Mouse (Mus musculus): ENCODE measurements at regions not wholly inside any gene's neighbourhood (a gene's known extent, or its start where the extent isn't known, plus 50 kb on each side); places are given as distances from the start of the nearest gene placed in this dataset.

DNA sequence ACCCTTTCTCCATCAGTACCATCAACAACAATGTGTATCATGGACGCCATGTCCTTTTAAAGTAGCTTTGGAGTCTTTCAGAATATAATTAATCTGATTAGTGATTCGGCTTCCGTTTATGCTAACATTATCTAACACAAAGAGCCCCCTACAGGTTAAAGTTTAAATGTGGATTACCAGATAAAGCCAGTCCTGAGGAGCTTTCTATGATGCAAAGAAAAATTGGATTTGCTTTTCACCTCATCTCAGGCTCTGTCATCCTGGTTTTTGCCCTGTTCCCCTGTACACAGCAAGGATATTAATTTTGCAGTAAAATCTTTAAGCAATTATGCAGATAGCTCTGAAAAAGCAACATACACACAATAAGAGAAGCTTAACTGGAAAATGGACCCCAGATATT lies 412.7 kb upstream of the Tbc1d2b start:
- no peak overlapping the region for H3K27ac ChIP-seq (ENCODE audit: low read length)
- no peaks in the 10 kb centered on the region for H3K4me1 ChIP-seq (ENCODE audit: control insufficient read depth, insufficient read depth, low read length)
- no peak overlapping the region for H3K4me3 ChIP-seq (ENCODE audit: low read depth, low read length)
- no peaks in the 10 kb centered on the region for H3K27me3 ChIP-seq (ENCODE audit: control insufficient read depth, insufficient read depth, low read depth, low read length)
- ATAC-seq: no peak; the same call in 1 of the 2 replicates
- WGBS: 11% methylated on average over 3 of the region's 3 CpGs
- no peaks in the 10 kb centered on the region for H3K36me3 ChIP-seq (ENCODE audit: control insufficient read depth, insufficient read depth, low read length)
- H3K4me2 ChIP-seq (ENCODE audit: low read length): no peak overlapping the region
- H3K9ac ChIP-seq (ENCODE audit: low read depth, low read length): no peak overlapping the region
- no peaks in the 10 kb centered on the region for H3K9me3 ChIP-seq (replicated peaks; ENCODE audit: control insufficient read depth, low read length, poor library complexity, severe bottlenecking)

DNA sequence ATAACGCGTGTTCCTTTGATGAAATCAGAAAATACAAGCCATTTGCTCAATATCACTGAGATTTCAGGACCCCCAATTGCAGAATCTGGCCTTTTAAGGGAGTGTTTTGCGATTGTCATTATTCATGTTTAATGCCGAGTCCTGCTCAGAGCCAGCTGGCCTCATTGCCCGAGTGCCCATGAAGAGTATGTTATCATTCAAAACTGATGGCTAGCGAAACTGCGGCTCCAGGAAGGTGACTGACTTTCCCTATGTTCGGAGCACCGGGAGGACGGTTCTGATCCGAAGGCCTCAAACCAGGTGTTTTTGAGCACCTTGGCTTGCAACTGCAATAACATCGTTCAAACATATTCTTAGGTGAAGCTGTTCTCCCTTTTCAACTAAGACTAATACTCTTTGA lies 419.5 kb upstream of the Tbc1d2b start:
- Histone ChIP-seq H3K36me3 (ENCODE audit: control insufficient read depth, insufficient read depth, low read length) (no peaks in the 10 kb centered on the region), H3K4me3 (ENCODE audit: low read depth, low read length) (no peak overlapping the region), H3K27ac (ENCODE audit: low read length) (0 out of 2 replicates have a peak overlapping the region, but pooled peaks have one; percentile 7), H3K9ac (ENCODE audit: low read depth, low read length) (no peak overlapping the region), H3K27me3 (ENCODE audit: control insufficient read depth, insufficient read depth, low read depth, low read length) (no peaks in the 10 kb centered on the region; the same call in none of the 2 replicates), H3K4me2 (ENCODE audit: low read length) (peak overlapping the region; percentile 5; the same call in 1 of the 2 replicates), H3K4me1 (ENCODE audit: control insufficient read depth, insufficient read depth, low read length) (0 out of 2 replicates have a peak, but pooled peaks cover 5% of the 10 kb centered on the region), H3K9me3 (replicated peaks; ENCODE audit: control insufficient read depth, low read length, poor library complexity, severe bottlenecking) (no peaks in the 10 kb centered on the region)
- 56% methylated on average over 12 of the region's 12 CpGs for WGBS
- no peak for ATAC-seq

DNA sequence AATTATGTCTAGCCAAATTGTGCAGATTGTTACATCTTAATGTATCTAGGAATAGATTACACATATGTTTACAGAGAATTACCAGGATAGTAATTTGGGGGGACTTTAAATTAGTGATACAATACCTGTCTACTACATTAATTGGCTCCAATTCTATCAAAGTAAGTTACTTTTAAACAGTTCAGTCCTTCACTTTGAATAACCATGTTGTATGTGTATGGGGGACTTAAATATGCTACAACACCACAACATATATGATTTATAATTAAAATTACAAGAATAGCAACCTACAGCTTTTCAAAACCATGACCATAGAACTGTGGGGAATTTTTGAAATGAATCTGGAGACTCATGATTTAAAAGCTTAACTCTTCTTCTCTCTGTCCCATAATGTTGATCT lies 420.5 kb upstream of the Tbc1d2b start:
- Histone ChIP-seq H3K27ac (ENCODE audit: low read length) (no peak overlapping the region), H3K4me1 (ENCODE audit: control insufficient read depth, insufficient read depth, low read length) (0 out of 2 replicates have a peak, but pooled peaks cover 5% of the 10 kb centered on the region), H3K27me3 (ENCODE audit: control insufficient read depth, insufficient read depth, low read depth, low read length) (peaks cover 6% of the 10 kb centered on the region), H3K9ac (ENCODE audit: low read depth, low read length) (no peak overlapping the region), H3K4me3 (ENCODE audit: low read depth, low read length) (no peak overlapping the region), H3K4me2 (ENCODE audit: low read length) (no peak overlapping the region), H3K36me3 (ENCODE audit: control insufficient read depth, insufficient read depth, low read length) (no peaks in the 10 kb centered on the region), H3K9me3 (replicated peaks; ENCODE audit: control insufficient read depth, low read length, poor library complexity, severe bottlenecking) (no peaks in the 10 kb centered on the region)
- no peak for ATAC-seq

DNA sequence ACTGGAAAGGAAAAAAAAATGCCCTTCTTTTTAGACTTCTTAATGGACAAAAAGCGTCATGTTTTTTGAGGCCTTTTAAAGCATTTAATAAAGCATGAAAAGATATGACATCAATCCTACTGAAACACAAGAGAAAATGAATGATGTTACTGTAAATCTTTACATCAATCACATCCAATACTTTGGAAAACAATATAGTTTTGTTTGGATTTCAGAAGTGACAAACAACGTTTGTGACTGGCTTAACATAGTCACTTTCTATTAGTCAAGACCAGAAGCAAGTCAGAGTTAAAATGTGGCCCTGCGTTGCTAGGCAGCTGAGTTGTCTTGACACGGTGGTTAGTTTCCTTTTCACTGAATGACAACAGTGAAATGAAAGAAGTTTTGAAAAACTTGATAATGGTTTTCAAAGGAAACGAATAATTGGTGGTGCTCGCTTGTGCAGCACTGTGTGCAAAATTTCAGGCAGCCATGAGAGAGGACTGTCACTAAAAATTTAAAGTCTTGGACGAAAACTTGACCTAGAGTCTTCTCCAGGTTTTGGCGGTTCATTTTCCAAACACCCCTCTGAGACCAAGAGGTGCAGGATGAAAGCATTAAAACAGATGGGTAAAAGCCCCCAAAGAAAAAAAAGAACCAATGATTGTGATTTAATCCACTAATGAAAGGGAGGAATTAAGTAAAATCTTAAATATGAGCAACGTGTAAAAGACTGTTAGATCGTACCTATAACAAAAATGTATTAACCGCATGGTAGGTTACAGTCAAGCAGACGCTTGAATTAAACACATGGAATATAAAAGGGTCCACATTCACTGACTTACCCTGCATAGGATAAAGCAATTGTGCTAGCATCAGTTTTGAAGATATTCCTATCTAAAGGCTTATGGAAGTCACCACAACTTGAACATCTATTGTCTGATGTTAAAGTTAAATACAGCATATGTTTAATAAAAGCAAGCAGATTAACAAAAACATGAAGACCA lies 421.4 kb upstream of the Tbc1d2b start:
- no peak overlapping the region; the same call in 1 of the 2 replicates for H3K27ac ChIP-seq (ENCODE audit: low read length)
- WGBS: 18% methylated on average over 12 of the region's 12 CpGs
- H3K4me1 ChIP-seq (ENCODE audit: control insufficient read depth, insufficient read depth, low read length): 0 out of 2 replicates have a peak, but pooled peaks cover 5% of the 10 kb centered on the region
- no peaks in the 10 kb centered on the region for H3K36me3 ChIP-seq (ENCODE audit: control insufficient read depth, insufficient read depth, low read length)
- H3K9me3 ChIP-seq (replicated peaks; ENCODE audit: control insufficient read depth, low read length, poor library complexity, severe bottlenecking): no peaks in the 10 kb centered on the region
- H3K4me3 ChIP-seq (ENCODE audit: low read depth, low read length): no peak overlapping the region
- no peak for ATAC-seq
- no peak overlapping the region for H3K4me2 ChIP-seq (ENCODE audit: low read length)
- H3K27me3 ChIP-seq (ENCODE audit: control insufficient read depth, insufficient read depth, low read depth, low read length): peaks cover 6% of the 10 kb centered on the region
- no peak overlapping the region for H3K9ac ChIP-seq (ENCODE audit: low read depth, low read length)

DNA sequence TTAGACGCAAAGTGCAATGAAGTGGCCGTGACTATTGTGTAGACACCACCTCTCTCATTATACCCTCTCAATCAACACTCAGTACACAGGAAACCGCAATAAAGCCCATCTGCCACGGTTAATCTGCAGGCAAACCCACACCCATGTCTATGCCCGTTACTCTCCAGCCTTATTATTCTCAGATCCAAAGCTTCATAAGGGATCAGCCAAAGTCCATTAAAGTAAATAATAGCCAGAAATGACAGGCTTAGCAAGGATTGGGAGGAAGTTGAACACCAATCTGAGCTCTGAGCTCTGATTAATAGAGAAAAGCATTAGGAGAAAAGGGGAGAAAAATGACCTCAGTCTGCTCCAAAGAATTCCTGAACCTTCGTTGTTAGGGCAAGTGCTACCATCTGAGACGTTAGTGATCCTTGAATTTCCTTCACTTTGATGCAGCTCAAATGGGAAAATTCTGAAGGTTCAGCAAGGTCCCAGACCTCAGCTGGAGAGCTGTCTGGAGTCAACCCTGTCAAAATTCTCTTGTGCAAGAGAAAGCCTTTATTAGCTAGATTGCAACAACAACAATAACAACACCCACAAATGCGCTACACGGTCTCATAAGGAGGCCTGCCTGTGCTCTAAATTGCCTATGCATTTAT lies 422.5 kb upstream of the Tbc1d2b start:
- no peaks in the 10 kb centered on the region for H3K36me3 ChIP-seq (ENCODE audit: control insufficient read depth, insufficient read depth, low read length)
- H3K4me3 ChIP-seq (ENCODE audit: low read depth, low read length): no peak overlapping the region
- WGBS: 11% methylated on average over 9 of the region's 9 CpGs
- 0 out of 2 replicates have a peak overlapping the region, but pooled peaks have one; percentile 20 for H3K9ac ChIP-seq (ENCODE audit: low read depth, low read length)
- H3K4me2 ChIP-seq (ENCODE audit: low read length): peak overlapping the region; percentile 16; the same call in 1 of the 2 replicates
- ATAC-seq: peak; percentile 87
- H3K4me1 ChIP-seq (ENCODE audit: control insufficient read depth, insufficient read depth, low read length): 0 out of 2 replicates have a peak, but pooled peaks cover 5% of the 10 kb centered on the region
- no peaks in the 10 kb centered on the region for H3K9me3 ChIP-seq (replicated peaks; ENCODE audit: control insufficient read depth, low read length, poor library complexity, severe bottlenecking)
- H3K27me3 ChIP-seq (ENCODE audit: control insufficient read depth, insufficient read depth, low read depth, low read length): peaks cover 11% of the 10 kb centered on the region
- peak overlapping the region; percentile 75 for H3K27ac ChIP-seq (ENCODE audit: low read length)

DNA sequence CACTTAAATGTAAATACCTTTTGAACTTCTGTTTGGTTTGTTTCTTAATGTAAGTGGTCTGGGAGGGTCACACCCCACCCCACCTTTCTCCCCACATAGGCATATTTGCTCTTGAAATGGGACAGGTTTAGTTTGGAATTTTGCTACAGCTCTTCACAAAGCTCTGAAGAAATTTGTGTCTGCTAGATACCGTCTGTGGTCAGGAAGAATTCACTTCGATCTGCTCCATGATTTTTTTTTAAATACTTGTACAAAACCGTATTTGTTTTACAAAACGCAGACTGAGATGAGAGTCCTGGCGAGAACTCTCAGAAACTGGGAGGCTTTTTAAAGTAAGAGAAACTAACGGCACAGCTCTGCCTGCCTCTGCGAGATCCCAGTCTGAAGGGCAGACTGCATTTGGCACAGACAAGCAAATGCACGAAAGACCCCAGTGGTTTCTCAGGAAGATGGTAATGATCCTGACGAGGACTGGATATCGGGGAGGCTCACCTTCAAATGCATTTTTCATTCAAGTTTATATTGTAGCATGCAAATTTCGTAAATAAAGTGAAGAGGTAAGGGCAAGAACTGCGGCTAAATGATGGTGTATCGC lies 423.5 kb upstream of the Tbc1d2b start:
- peaks cover 11% of the 10 kb centered on the region for H3K27me3 ChIP-seq (ENCODE audit: control insufficient read depth, insufficient read depth, low read depth, low read length)
- peak overlapping the region; percentile 43 for H3K4me2 ChIP-seq (ENCODE audit: low read length)
- no peak overlapping the region for H3K4me3 ChIP-seq (ENCODE audit: low read depth, low read length)
- 0 out of 2 replicates have a peak overlapping the region, but pooled peaks have one; percentile 41 for H3K9ac ChIP-seq (ENCODE audit: low read depth, low read length)
- no peak for ATAC-seq
- 26% methylated on average over 13 of the region's 13 CpGs for WGBS
- H3K36me3 ChIP-seq (ENCODE audit: control insufficient read depth, insufficient read depth, low read length): no peaks in the 10 kb centered on the region
- 0 out of 2 replicates have a peak, but pooled peaks cover 5% of the 10 kb centered on the region for H3K4me1 ChIP-seq (ENCODE audit: control insufficient read depth, insufficient read depth, low read length)
- H3K27ac ChIP-seq (ENCODE audit: low read length): peak overlapping the region; percentile 35
- no peaks in the 10 kb centered on the region for H3K9me3 ChIP-seq (replicated peaks; ENCODE audit: control insufficient read depth, low read length, poor library complexity, severe bottlenecking)

DNA sequence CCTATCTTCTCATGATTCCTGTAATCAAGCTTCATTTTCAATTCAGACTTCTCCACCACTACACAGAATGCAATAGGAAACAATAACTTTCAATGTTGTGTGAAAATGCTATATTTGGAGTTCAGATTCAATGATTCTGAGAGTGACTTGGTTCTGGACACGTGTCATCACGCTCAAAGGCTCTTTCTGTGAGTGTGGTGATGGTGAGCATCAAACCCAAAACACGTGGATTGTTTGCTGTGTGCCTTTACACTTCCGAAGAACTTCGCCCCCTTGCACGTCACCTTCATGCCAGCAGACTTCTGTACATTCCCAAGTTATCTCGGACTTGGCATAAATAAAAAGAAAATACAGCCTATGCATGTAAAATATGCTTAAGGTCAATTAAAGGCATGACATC lies 425.1 kb upstream of the Tbc1d2b start:
- Histone ChIP-seq H3K4me1 (ENCODE audit: control insufficient read depth, insufficient read depth, low read length) (peaks cover 9% of the 10 kb centered on the region), H3K9me3 (replicated peaks; ENCODE audit: control insufficient read depth, low read length, poor library complexity, severe bottlenecking) (no peaks in the 10 kb centered on the region), H3K4me2 (ENCODE audit: low read length) (no peak overlapping the region), H3K9ac (ENCODE audit: low read depth, low read length) (no peak overlapping the region), H3K27ac (ENCODE audit: low read length) (no peak overlapping the region), H3K27me3 (ENCODE audit: control insufficient read depth, insufficient read depth, low read depth, low read length) (peaks cover 11% of the 10 kb centered on the region; the same call in 1 of the 2 replicates), H3K4me3 (ENCODE audit: low read depth, low read length) (no peak overlapping the region), H3K36me3 (ENCODE audit: control insufficient read depth, insufficient read depth, low read length) (no peaks in the 10 kb centered on the region)
- 66% methylated on average over 7 of the region's 7 CpGs for WGBS
- no peak for ATAC-seq

DNA sequence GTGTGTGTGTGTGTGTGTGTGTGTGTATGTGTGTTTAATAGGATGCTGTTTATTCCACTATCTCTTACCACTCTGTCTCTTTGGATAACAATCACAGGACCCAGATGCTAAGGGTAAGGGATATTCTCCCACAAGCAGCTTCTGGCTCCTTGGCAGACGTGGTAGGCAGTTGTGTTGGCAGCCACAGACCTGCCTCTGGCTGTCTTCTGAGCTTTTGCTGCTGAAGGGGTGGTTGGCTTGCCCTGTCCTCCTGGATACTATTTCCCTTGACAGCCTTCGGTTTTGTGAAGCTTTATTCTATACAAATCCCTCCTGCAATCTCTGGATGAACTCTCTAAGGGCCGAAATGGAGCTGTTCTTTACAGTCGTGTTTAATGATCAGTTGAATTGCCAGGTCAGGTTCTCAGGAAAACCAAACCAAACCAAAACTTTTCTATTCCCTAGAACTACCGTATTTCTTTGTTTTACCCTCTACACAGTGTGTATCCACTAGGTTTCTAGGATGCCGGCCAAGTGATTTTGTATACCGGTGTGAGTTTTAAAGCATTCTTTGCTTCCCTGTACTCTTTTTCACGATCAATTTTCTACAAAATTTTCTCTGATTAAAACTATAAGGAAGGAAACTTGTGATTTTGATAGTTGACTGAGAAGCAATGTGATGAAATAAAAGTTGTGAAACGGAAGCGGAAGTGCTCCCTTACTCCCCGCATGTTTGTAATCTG lies 426.8 kb upstream of the Tbc1d2b start:
- Histone ChIP-seq H3K27me3 (ENCODE audit: control insufficient read depth, insufficient read depth, low read depth, low read length) (peaks cover 11% of the 10 kb centered on the region; the same call in 1 of the 2 replicates), H3K36me3 (ENCODE audit: control insufficient read depth, insufficient read depth, low read length) (no peaks in the 10 kb centered on the region), H3K4me3 (ENCODE audit: low read depth, low read length) (no peak overlapping the region), H3K27ac (ENCODE audit: low read length) (peak overlapping the region; percentile 72), H3K9me3 (replicated peaks; ENCODE audit: control insufficient read depth, low read length, poor library complexity, severe bottlenecking) (no peaks in the 10 kb centered on the region), H3K4me1 (ENCODE audit: control insufficient read depth, insufficient read depth, low read length) (peaks cover 10% of the 10 kb centered on the region), H3K4me2 (ENCODE audit: low read length) (peak overlapping the region; percentile 23; the same call in 1 of the 2 replicates), H3K9ac (ENCODE audit: low read depth, low read length) (0 out of 2 replicates have a peak overlapping the region, but pooled peaks have one; percentile 14)
- no peak for ATAC-seq
- WGBS: 43% methylated on average over 11 of the region's 11 CpGs

Data from midbrain, embryonic 16.5 days (tissue).